Mouse (Mus musculus) liver, embryonic 16.5 days (tissue): ENCODE measurements at regions not wholly inside any gene's neighbourhood (a gene's known extent, or its start where the extent isn't known, plus 50 kb on each side); places are given as distances from the start of the nearest gene placed in this dataset.

Experiments
- ATAC-seq: fragments of 200-750 bp; cut with Nextera tagmentation; 2 replicates; pipeline ENCODE4 v1.8.0; 2017; ENCODE audit warnings: low read depth, mild to moderate bottlenecking, moderate number of reproducible peaks, moderate library complexity
- H3K27ac ChIP-seq: fragments of 300-500 bp; sonication (generic); 2 replicates; pipeline ENCODE4 v1.5.1; 2014; ENCODE audit warnings: mild to moderate bottlenecking, low read length
- H3K27me3 ChIP-seq: fragments of 300-500 bp; sonication (generic); 2 replicates; pipeline ENCODE4 v1.6.1; 2014; ENCODE audit warnings: low read depth, low read length, mixed read lengths; ENCODE audit not compliant: control insufficient read depth, insufficient read depth
- H3K36me3 ChIP-seq: fragments of 300-500 bp; sonication (generic); 2 replicates; pipeline ENCODE4 v1.6.1; 2014; ENCODE audit warnings: mild to moderate bottlenecking; ENCODE audit not compliant: control insufficient read depth, insufficient read depth
- H3K4me1 ChIP-seq: fragments of 300-500 bp; sonication (generic); 2 replicates; pipeline ENCODE4 v1.6.1; 2014; ENCODE audit warnings: low read depth, low read length, mixed read lengths; ENCODE audit not compliant: control insufficient read depth
- H3K4me2 ChIP-seq: fragments of 300-500 bp; sonication (generic); 2 replicates; pipeline ENCODE4 v1.6.1; 2014; ENCODE audit warnings: low read depth, low read length, mixed read lengths
- H3K4me3 ChIP-seq: fragments of 300-500 bp; sonication (generic); 2 replicates; pipeline ENCODE4 v1.5.1; 2014; ENCODE audit warnings: low read depth, mild to moderate bottlenecking, low read length
- H3K9ac ChIP-seq: fragments of 300-500 bp; sonication (generic); 2 replicates; pipeline ENCODE4 v1.6.1; 2014; ENCODE audit warnings: low read depth, low read length
- H3K9me3 ChIP-seq: fragments of 300-500 bp; sonication (generic); replicated peaks from 2 replicates; pipeline ENCODE4 v1.6.1; 2016; ENCODE audit warnings: low read length; ENCODE audit not compliant: control insufficient read depth
- WGBS: fragments of 180-500 bp; shearing (Covaris S2); extraction: QIAGEN DNeasy Blood & Tissue Kit; methylation state at CpG from one replicate; pipeline ENCODE4 v1.1.7; 2014; ENCODE audit not compliant: insufficient replicate concordance; 5-methylcytosine and 5-hydroxymethylcytosine counted together

DNA sequence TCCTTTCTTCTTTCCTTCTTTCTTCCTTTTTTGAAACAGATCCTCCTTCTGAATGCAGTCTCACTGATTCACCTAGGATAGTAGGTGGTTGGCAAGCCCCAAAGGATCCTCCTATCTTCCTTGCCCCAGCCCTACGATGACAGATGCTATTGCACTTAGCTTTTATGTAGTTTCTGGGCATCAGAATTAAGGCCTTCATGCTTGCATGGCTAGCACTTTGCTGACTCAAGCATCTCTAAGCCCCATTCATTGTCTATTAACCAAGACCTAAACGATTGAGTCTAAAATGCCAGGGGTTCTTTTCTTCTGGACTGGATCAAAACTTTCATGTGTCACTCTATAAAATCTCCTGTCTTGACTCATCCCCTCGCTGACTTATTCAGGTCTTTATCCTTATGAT lies 217.3 kb upstream of the Tnp1 start:
- H3K9ac ChIP-seq = no peak overlapping the region
- H3K4me1 ChIP-seq = no peaks in the 10 kb centered on the region
- H3K9me3 ChIP-seq = no peaks in the 10 kb centered on the region
- WGBS = 62% methylated on average over 3 of the region's 3 CpGs
- no peaks in the 10 kb centered on the region for H3K36me3 ChIP-seq
- no peaks in the 10 kb centered on the region for H3K27me3 ChIP-seq
- no peak overlapping the region for H3K4me2 ChIP-seq
- H3K4me3 ChIP-seq = no peak overlapping the region
- no peak for ATAC-seq
- no peak overlapping the region for H3K27ac ChIP-seq

DNA sequence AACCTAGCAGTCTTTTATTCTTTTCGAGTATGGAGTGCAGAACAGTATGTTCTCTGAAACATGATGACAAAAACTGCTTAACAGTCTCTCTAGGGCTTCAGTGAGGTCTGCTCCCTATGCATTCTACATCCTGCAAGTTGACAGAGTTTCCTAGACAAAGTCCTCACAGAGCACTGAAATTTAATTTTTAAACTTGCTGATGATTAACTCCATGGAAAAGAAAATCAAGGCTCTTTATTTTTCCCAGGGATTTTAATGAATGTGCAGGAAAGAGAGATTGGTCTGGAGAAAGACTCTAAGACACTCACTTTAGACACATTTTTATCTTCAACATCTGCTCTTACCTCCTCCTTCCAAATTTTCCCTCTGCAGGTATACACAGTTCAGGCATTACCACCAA lies 214.9 kb upstream of the Tnp1 start:
- no peak overlapping the region for H3K27ac ChIP-seq
- H3K4me1 ChIP-seq = no peaks in the 10 kb centered on the region
- no peak overlapping the region for H3K9ac ChIP-seq
- no peaks in the 10 kb centered on the region for H3K27me3 ChIP-seq
- no peaks in the 10 kb centered on the region for H3K36me3 ChIP-seq
- ATAC-seq = no peak
- H3K9me3 ChIP-seq = no peaks in the 10 kb centered on the region
- no peak overlapping the region for H3K4me2 ChIP-seq
- 34% methylated on average over 1 of the region's 1 CpGs for whole genome bisulfite sequencing
- H3K4me3 ChIP-seq = no peak overlapping the region

DNA sequence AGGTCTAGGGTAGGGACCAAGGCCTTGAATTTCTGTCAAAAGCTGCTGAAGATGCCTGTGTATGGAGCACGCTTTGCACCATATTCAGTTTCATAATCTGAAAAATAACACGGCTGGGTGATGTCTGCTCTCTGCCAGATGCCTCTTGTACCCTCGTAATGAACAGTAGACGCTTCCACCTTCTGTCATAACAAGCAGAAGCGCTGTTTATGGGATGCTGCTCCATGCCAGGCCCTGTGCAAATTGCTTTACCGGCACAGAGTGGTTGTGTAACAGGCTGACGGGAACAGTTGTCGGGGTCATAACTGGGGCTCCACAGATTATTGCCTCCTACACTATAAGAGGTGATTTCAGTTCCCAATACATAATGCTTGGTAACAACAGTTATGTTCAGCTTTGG lies 211.5 kb upstream of the Tnp1 start:
- Histone ChIP-seq H3K9ac (no peak overlapping the region), H3K36me3 (no peaks in the 10 kb centered on the region), H3K4me1 (no peaks in the 10 kb centered on the region), H3K27me3 (no peaks in the 10 kb centered on the region), H3K27ac (no peak overlapping the region), H3K4me3 (no peak overlapping the region), H3K4me2 (no peak overlapping the region), H3K9me3 (no peaks in the 10 kb centered on the region)
- 68% methylated on average over 8 of the region's 8 CpGs for WGBS
- no peak for ATAC-seq

DNA sequence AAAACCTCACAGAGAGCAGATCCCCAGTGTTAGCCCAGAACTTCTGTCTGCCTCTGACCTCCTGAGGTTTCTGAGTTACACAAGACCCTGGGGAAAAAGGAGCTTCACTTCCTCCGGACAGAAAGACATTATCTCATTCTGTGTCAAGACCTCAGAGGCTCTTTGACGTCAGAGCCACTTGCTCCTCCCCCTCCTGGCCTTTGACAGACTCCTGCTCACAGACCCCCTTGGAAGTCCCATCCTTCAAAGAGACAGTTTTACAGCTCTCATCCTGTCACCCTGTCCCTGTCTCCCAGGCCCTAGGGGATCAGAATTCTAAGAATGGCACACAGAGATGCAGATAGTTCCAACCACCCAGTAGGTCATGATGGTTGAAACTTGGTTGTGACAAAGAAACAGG lies 206.2 kb upstream of the Tnp1 start:
- no peaks in the 10 kb centered on the region for H3K9me3 ChIP-seq
- H3K27me3 ChIP-seq = no peaks in the 10 kb centered on the region
- H3K4me2 ChIP-seq = no peak overlapping the region
- WGBS = 13% methylated on average over 2 of the region's 2 CpGs
- no peak overlapping the region for H3K9ac ChIP-seq
- H3K4me3 ChIP-seq = no peak overlapping the region
- H3K27ac ChIP-seq = no peak overlapping the region
- no peak for ATAC-seq
- no peaks in the 10 kb centered on the region for H3K36me3 ChIP-seq
- no peaks in the 10 kb centered on the region for H3K4me1 ChIP-seq

DNA sequence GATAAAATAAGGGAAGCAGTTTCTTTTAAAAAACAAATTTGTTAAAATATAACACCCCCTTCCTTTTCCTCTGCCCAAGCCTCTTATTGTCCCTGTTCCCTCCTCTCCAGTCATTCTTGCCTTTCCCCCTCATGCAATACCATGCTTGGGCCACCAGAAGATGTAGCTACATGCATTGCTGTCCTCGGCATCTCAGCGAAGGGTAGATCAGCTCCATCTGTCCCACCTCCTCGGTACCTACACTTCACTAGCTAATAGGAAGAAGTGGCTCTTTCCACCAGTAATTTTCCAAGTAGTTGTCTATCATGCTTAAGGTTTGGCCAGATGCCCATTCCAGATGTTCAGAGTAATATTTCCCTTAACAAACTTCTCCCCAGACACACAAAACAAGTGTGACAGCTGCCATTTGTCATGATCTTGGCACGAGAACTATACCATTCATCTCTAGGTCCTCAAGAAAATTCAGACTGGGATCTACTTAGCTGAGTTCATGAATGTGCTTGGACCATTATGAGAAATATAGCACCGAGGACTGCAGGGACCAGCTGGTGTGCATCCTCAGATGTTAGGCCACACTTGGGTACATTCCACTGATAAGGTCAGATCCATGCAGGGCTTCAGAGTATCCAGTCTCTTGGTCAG lies 198.7 kb upstream of the Tnp1 start:
- H3K4me3 ChIP-seq = no peak overlapping the region
- H3K36me3 ChIP-seq = no peaks in the 10 kb centered on the region
- H3K4me2 ChIP-seq = no peak overlapping the region
- H3K9ac ChIP-seq = no peak overlapping the region
- no peaks in the 10 kb centered on the region for H3K4me1 ChIP-seq
- 67% methylated on average over 5 of the region's 5 CpGs for WGBS
- H3K9me3 ChIP-seq = no peaks in the 10 kb centered on the region
- no peaks in the 10 kb centered on the region for H3K27me3 ChIP-seq
- no peak overlapping the region for H3K27ac ChIP-seq
- ATAC-seq = no peak

DNA sequence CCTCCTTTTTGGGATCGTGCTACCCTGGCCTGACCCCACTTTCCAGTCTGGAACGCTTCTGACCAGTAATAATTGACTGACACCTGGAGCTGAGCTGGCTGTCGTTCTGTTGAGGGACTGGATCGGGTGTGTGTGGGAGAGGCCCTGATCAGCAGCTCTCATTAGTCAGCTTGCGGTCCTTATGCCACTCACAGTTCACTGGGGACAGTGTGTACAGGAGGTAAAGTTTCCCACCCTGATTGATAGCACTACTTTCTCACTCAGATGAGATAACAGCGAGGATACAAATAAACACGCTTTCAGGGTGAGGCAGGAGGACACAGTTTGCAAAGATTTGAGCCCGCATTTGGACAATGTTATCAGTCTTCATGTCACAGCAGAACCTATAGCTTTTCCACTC lies 191.7 kb upstream of the Tnp1 start:
- H3K27me3 ChIP-seq = no peaks in the 10 kb centered on the region
- H3K36me3 ChIP-seq = no peaks in the 10 kb centered on the region
- no peak overlapping the region for H3K27ac ChIP-seq
- no peak overlapping the region for H3K9ac ChIP-seq
- 51% methylated on average over 8 of the region's 8 CpGs for WGBS
- H3K4me1 ChIP-seq = no peaks in the 10 kb centered on the region
- no peak overlapping the region for H3K4me3 ChIP-seq
- no peaks in the 10 kb centered on the region for H3K9me3 ChIP-seq
- no peak for ATAC-seq
- H3K4me2 ChIP-seq = no peak overlapping the region

DNA sequence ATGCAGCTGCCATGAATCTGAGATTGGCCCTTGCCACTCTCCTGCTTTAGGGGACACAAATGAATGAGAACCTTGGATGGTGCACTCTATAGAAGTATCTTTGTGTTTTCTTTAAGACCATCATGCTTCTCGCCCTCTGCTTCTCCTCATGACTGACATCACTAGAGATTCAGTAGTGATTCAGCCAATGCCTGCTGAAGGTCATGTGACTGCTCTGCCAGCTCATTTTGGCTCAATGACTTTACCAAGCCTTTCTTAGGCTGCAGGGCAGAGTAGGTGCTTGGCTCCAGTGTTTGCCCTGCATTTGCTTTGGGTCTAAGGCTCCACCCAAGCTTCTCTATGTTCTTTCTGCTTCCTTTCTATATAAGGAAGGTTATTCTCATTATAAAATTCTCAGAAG lies 190.1 kb upstream of the Tnp1 start:
- Histone ChIP-seq H3K4me2 (no peak overlapping the region), H3K9me3 (no peaks in the 10 kb centered on the region), H3K27me3 (no peaks in the 10 kb centered on the region), H3K4me1 (no peaks in the 10 kb centered on the region), H3K36me3 (no peaks in the 10 kb centered on the region), H3K27ac (no peak overlapping the region), H3K9ac (no peak overlapping the region), H3K4me3 (no peak overlapping the region)
- ATAC-seq = no peak
- WGBS = 72% methylated on average over 1 of the region's 1 CpGs

DNA sequence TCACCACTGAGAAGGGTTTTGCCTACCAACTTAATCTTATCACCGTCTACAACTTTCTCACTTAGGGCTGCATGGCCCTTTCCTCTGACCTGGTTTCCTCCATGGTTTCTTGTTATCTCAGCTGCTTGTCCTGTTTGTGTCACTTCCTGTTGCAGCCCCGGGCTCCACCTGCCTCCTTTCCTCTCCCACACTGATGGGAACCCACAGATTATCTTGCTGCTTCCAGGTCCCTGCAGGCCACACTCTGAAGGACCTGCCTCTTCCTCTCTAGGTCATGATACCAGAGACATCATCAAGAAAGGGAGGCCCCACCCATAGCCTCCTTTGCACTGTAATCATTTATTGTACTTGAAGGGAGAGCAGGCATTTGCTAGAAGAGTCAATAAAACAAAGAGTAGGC lies 184.4 kb upstream of the Tnp1 start:
- H3K4me1 ChIP-seq = no peaks in the 10 kb centered on the region
- WGBS = 13% methylated on average over 2 of the region's 2 CpGs
- no peaks in the 10 kb centered on the region for H3K27me3 ChIP-seq
- no peak overlapping the region for H3K4me2 ChIP-seq
- no peak overlapping the region for H3K9ac ChIP-seq
- H3K36me3 ChIP-seq = no peaks in the 10 kb centered on the region
- H3K27ac ChIP-seq = no peak overlapping the region
- peak; percentile 39; the same call in 1 of the 2 replicates for ATAC-seq
- H3K9me3 ChIP-seq = no peaks in the 10 kb centered on the region
- H3K4me3 ChIP-seq = no peak overlapping the region

DNA sequence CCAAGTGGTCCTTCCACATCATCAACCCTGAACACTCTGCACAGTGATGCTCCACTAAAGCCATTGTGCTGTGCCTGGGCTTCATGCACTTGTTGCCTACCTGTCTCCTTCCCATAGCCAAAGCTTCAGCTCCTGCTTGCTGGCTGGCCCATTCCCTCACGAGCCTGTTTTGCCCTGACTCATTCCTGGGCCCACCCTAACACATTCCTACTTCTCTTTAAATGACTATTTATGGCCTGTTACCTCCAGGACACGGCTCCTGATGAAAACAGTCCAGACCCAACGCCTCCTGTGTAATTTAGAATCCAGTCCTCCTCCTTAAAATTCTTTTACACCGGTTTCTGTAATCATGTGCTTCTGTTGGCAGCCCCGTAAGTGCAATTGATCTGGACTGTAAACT lies 175.1 kb upstream of the Tnp1 start:
- H3K9ac ChIP-seq = no peak overlapping the region
- WGBS = 44% methylated on average over 5 of the region's 5 CpGs
- no peak overlapping the region for H3K4me3 ChIP-seq
- ATAC-seq = no peak
- H3K27me3 ChIP-seq = no peaks in the 10 kb centered on the region
- no peak overlapping the region for H3K27ac ChIP-seq
- no peaks in the 10 kb centered on the region for H3K36me3 ChIP-seq
- H3K4me2 ChIP-seq = no peak overlapping the region
- no peaks in the 10 kb centered on the region for H3K4me1 ChIP-seq
- H3K9me3 ChIP-seq = no peaks in the 10 kb centered on the region
